Mouse (Mus musculus): ENCODE measurements at regions not wholly inside any gene's neighbourhood (a gene's known extent, or its start where the extent isn't known, plus 50 kb on each side); places are given as distances from the start of the nearest gene placed in this dataset.

DNA sequence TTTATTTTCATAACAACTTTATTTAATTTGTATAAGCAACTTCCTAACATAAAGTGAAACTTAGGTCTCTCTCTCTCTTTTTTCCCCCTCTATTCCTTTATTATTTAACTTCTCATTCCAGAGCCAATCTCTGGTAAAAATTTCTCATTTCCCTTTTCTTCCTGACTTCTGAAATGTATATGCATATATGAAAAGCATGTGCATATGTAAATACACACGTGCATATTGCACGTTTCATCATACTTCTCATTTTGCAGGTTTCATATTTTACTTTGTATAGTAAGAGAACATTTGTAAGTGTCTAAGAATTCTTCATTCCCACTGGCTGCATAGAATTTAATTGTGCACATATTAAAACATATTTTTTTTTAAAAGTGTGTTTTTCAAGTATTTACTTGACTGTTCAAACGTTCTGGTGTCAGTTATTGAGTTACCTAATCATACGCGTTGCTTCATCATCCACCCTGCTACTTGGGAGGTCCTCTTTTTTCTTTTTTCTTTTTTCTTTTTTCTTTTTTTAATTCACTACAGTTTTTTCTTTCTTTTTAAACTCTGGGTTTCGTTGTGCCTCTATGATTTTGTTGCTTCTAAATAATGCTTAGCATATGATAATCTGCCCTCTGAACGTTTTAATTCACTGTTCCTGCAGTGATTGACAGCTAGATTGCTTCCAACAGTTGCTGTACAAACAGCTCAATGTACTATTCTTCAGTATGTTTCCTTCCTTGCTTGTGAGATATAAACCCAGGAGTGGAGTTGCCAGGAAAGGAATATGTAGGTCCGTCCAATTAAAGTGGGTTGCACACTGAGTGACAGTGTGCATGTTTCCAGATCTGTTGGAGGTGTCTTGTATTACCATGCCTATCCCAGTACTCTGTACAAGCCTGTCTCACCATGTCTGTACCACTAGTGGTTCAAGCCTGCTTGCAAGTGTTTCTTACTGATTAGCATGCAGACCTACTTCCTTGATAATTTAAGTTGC lies 303.2 kb downstream of the Tmem38b start:
- TF ChIP-seq CTCF (IDR thresholded peaks at IDR 0.05; ENCODE audit: low read depth) (no peak), EP300 (optimal IDR thresholded peaks at IDR 0.05) (no peak)

All from stomach, postnatal 0 days (tissue).